Mouse (Mus musculus) forebrain, embryonic 15.5 days (tissue): ENCODE data around the gene Fdxr. TPM values are rescaled to one million over a fixed set of nuclear protein-coding genes. Genes with fewer than 3 reads are reported as not detected.

Source experiments
- microRNA-seq: library from miRNA; unstranded; fragments of <30 nt; microRNA quantifications from one replicate; pipeline ENCODE4, GENCODE M21; 2016
- polyA plus RNA-seq: library from polyadenylated mRNA; unstranded; fragments of >200 nt; fragmentation: Nextera tagmentation; extraction: Ambion mirVana; gene quantifications from 2 replicates; pipeline ENCODE4 v1.2.1, GENCODE M21; 2015

Gene Fdxr
- polyA plus RNA-seq, 1 experiment from 2014 or later, result 23.9 TPM

Small RNAs within 50 kb of the gene (microRNA-seq; reads per million reads assigned to microRNA genes)
- not detected for gene Gm25837

Other genes with a start within 250 kb of the Fdxr start
- not detected in 2 replicates for gene Cd300ld5, start 239.3 kb downstream of the Fdxr start, polyA plus RNA-seq
- gene Cd300ld3, start 228.6 kb downstream of the Fdxr start, polyA plus RNA-seq, result not detected in 2 replicates
- gene Cd300e, start 214.9 kb downstream of the Fdxr start, polyA plus RNA-seq, result 0.09 TPM in 1 of 2 replicates, not detected in the other
- 0.80 and 1.0 TPM in 2 replicates for gene Rab37, start 185.6 kb downstream of the Fdxr start, polyA plus RNA-seq
- gene Cd300lf, start 143.1 kb downstream of the Fdxr start, polyA plus RNA-seq, result 0.10 TPM in 1 of 2 replicates, not detected in the other
- 45.8 and 50.5 TPM in 2 replicates for gene Slc9a3r1, start 113.7 kb downstream of the Fdxr start, polyA plus RNA-seq
- 10.8 and 12.4 TPM in 2 replicates for gene Tmem104, start 89.6 kb downstream of the Fdxr start, polyA plus RNA-seq
- gene Nat9, start 89.2 kb downstream of the Fdxr start, polyA plus RNA-seq, result 19.0 and 24.1 TPM in 2 replicates
- 0.22 and 0.23 TPM in 2 replicates for gene Grin2c, start 9.8 kb downstream of the Fdxr start, polyA plus RNA-seq
- 0.37 TPM in 2 replicates for gene Fads6, start 20.6 kb upstream of the Fdxr start, polyA plus RNA-seq
- gene Otop2, start 30.1 kb upstream of the Fdxr start, polyA plus RNA-seq, result 0.08 TPM in 1 of 2 replicates, not detected in the other
- gene Ush1g, start 45.0 kb upstream of the Fdxr start, polyA plus RNA-seq, result 0.05 TPM in 1 of 2 replicates, not detected in the other
- 0.10 and 0.25 TPM in 2 replicates for gene Otop3, start 57.7 kb upstream of the Fdxr start, polyA plus RNA-seq
- gene Hid1, start 90.7 kb upstream of the Fdxr start, polyA plus RNA-seq, result 48.9 and 50.3 TPM in 2 replicates
- 20.9 and 21.2 TPM in 2 replicates for gene Cdr2l, start 104.9 kb upstream of the Fdxr start, polyA plus RNA-seq
- gene Mrpl58, start 126.7 kb upstream of the Fdxr start, polyA plus RNA-seq, result 178 and 192 TPM in 2 replicates
- gene Atp5h, start 142.9 kb upstream of the Fdxr start, polyA plus RNA-seq, result 722 and 770 TPM in 2 replicates
- 23.6 and 26.3 TPM in 2 replicates for gene Kctd2, start 143.1 kb upstream of the Fdxr start, polyA plus RNA-seq
- gene Trim80, start 163.5 kb upstream of the Fdxr start, polyA plus RNA-seq, result not detected in 2 replicates
- gene Slc16a5, start 185.4 kb upstream of the Fdxr start, polyA plus RNA-seq, result 0.10 TPM in 1 of 2 replicates, not detected in the other
- gene Armc7, start 198.6 kb upstream of the Fdxr start, polyA plus RNA-seq, result 15.6 and 16.1 TPM in 2 replicates
- 94.3 and 102 TPM in 2 replicates for gene Nt5c, start 214.8 kb upstream of the Fdxr start, polyA plus RNA-seq
- gene Jpt1, start 237.3 kb upstream of the Fdxr start, polyA plus RNA-seq, result 1,941 and 1,977 TPM in 2 replicates